Mouse (Mus musculus) spleen, adult 2 months (tissue): Measurements from ENCODE around the gene Klf12. TPM values are rescaled to one million over a fixed set of nuclear protein-coding genes. Genes with fewer than 3 reads are reported as not detected.

Source experiments
- DNase-seq, 2 experiments: peaks; one replicate each; pipeline versions ENCODE4 v3.0.0 to v3.0.0-alpha.2; 2012 to 2021; ENCODE audit warnings: low spot score in 2 of 2, low read depth in 1 of 2
- H3K27ac ChIP-seq: fragments of 200-500 bp; 2 replicates; pipeline ENCODE4 v1.5.1; 2012; ENCODE audit warnings: low read length, inconsistent platforms; ENCODE audit not compliant: insufficient read depth
- H3K27me3 ChIP-seq: fragments of 200-500 bp; 2 replicates; pipeline ENCODE4 v1.6.1; 2012; ENCODE audit warnings: mild to moderate bottlenecking, moderate library complexity, low read length, inconsistent platforms; ENCODE audit not compliant: control insufficient read depth, insufficient read depth
- H3K36me3 ChIP-seq: fragments of 200-500 bp; 2 replicates; pipeline ENCODE4 v1.6.1; 2012; ENCODE audit warnings: mild to moderate bottlenecking, low read length, inconsistent platforms; ENCODE audit not compliant: control insufficient read depth, insufficient read depth
- H3K4me1 ChIP-seq: fragments of 200-500 bp; 2 replicates; pipeline ENCODE4 v1.6.1; 2011; ENCODE audit warnings: inconsistent platforms; ENCODE audit not compliant: control insufficient read depth, insufficient read depth, insufficient read length
- H3K4me3 ChIP-seq: fragments of 200-500 bp; 2 replicates; pipeline ENCODE4 v1.5.1; 2011; ENCODE audit warnings: mild to moderate bottlenecking, inconsistent platforms; ENCODE audit not compliant: insufficient read depth, insufficient read length; ENCODE audit errors: extremely low read depth
- CTCF ChIP-seq: fragments of 200-500 bp; IDR thresholded peaks from 2 replicates; pipeline ENCODE4 v1.5.1; 2011; ENCODE audit warnings: mild to moderate bottlenecking, inconsistent platforms; ENCODE audit not compliant: insufficient read depth, insufficient read length, insufficient replicate concordance; ENCODE audit errors: extremely low read depth
- POLR2A ChIP-seq: fragments of 200-500 bp; IDR thresholded peaks from 2 replicates; pipeline ENCODE4 v1.6.1; 2011; ENCODE audit warnings: low read depth, low read length, inconsistent platforms
- WGBS: fragments of 180-500 bp; shearing (Covaris S2); methylation state at CpG from one replicate; pipeline ENCODE4 v1.1.7; 2018; 5-methylcytosine and 5-hydroxymethylcytosine counted together
- polyA plus RNA-seq: library from polyadenylated mRNA; depleted of rRNA; stranded (reverse); fragments of >200 nt; gene quantifications from 2 replicates; pipeline ENCODE4 v1.2.3, GENCODE M21; 2012

Gene Klf12
- polyA plus RNA-seq, 1 experiment: 2.5 TPM

GRCm38 (mm10) chr14:100068715-100069114 is 215.8 kb downstream of the Klf12 start:
- Histone ChIP-seq H3K36me3 (no peaks in the 10 kb centered on the region), H3K27me3 (no peaks in the 10 kb centered on the region), H3K27ac (no peak overlapping the region), H3K4me3 (no peak overlapping the region), H3K4me1 (no peaks in the 10 kb centered on the region)
- 83% methylated on average over 5 of the region's 5 CpGs for WGBS
- DNase-seq: no peak
- TF ChIP-seq POLR2A: no peak
- TF ChIP-seq CTCF: no peak

- no peaks in the 10 kb centered on the region for H3K36me3 ChIP-seq
- no peak for DNase-seq
- H3K4me1 ChIP-seq: no peaks in the 10 kb centered on the region
- no peaks in the 10 kb centered on the region for H3K27me3 ChIP-seq
- H3K27ac ChIP-seq: no peak overlapping the region
- 94% methylated on average over 1 of the region's 1 CpGs for WGBS
- no peak overlapping the region for H3K4me3 ChIP-seq
- no peak for TF ChIP-seq CTCF
Measured at GRCm38 (mm10) chr14:100062516-100062915, 222.0 kb downstream of the Klf12 start.

- TF ChIP-seq POLR2A: no peak
- no peak for TF ChIP-seq CTCF
- Histone ChIP-seq H3K4me1 (no peaks in the 10 kb centered on the region), H3K36me3 (no peaks in the 10 kb centered on the region), H3K4me3 (no peak overlapping the region), H3K27ac (no peak overlapping the region), H3K27me3 (no peaks in the 10 kb centered on the region)
- WGBS: 40% methylated on average over 2 of the region's 2 CpGs
- no peak for DNase-seq
Measured at GRCm38 (mm10) chr14:100054150-100054549, 230.3 kb downstream of the Klf12 start.

- no peaks in the 10 kb centered on the region for H3K36me3 ChIP-seq
- no peak overlapping the region for H3K4me3 ChIP-seq
- 84% methylated on average over 4 of the region's 4 CpGs for WGBS
- H3K27me3 ChIP-seq: no peaks in the 10 kb centered on the region
- H3K4me1 ChIP-seq: no peaks in the 10 kb centered on the region
- DNase-seq: no peak
- no peak for TF ChIP-seq CTCF
- no peak for TF ChIP-seq POLR2A
- no peak overlapping the region for H3K27ac ChIP-seq
Measured at GRCm38 (mm10) chr14:100053456-100053855, 231.0 kb downstream of the Klf12 start.

GRCm38 (mm10) chr14:100052876-100053275 is 231.6 kb downstream of the Klf12 start:
- Histone ChIP-seq H3K36me3 (no peaks in the 10 kb centered on the region), H3K4me3 (no peak overlapping the region), H3K27ac (no peak overlapping the region), H3K4me1 (no peaks in the 10 kb centered on the region), H3K27me3 (no peaks in the 10 kb centered on the region)
- no peak for DNase-seq
- 75% methylated on average over 2 of the region's 2 CpGs for WGBS
- no peak for TF ChIP-seq POLR2A
- no peak for TF ChIP-seq CTCF

GRCm38 (mm10) chr14:100045431-100045830 is 239.0 kb downstream of the Klf12 start:
- no peak for TF ChIP-seq POLR2A
- no peak for TF ChIP-seq CTCF
- H3K36me3 ChIP-seq: no peaks in the 10 kb centered on the region
- H3K4me1 ChIP-seq: no peaks in the 10 kb centered on the region
- H3K4me3 ChIP-seq: no peak overlapping the region
- DNase-seq: no peak
- no peaks in the 10 kb centered on the region for H3K27me3 ChIP-seq
- no peak overlapping the region for H3K27ac ChIP-seq

GRCm38 (mm10) chr14:100041823-100042222 is 242.7 kb downstream of the Klf12 start:
- TF ChIP-seq CTCF (no peak), POLR2A (no peak)
- H3K27ac ChIP-seq: no peak overlapping the region
- H3K36me3 ChIP-seq: no peaks in the 10 kb centered on the region
- no peak overlapping the region for H3K4me3 ChIP-seq
- no peaks in the 10 kb centered on the region for H3K27me3 ChIP-seq
- no peaks in the 10 kb centered on the region for H3K4me1 ChIP-seq
- DNase-seq: no peak
- WGBS: 89% methylated on average over 6 of the region's 6 CpGs

- DNase-seq: no peak
- no peak overlapping the region for H3K4me3 ChIP-seq
- no peaks in the 10 kb centered on the region for H3K4me1 ChIP-seq
- no peaks in the 10 kb centered on the region for H3K27me3 ChIP-seq
- no peaks in the 10 kb centered on the region for H3K36me3 ChIP-seq
- H3K27ac ChIP-seq: no peak overlapping the region
- TF ChIP-seq POLR2A (no peak), CTCF (no peak)
- 87% methylated on average over 6 of the region's 6 CpGs for WGBS
Measured at GRCm38 (mm10) chr14:100026671-100027070, 257.8 kb downstream of the Klf12 start.
